Mouse (Mus musculus): ENCODE measurements around the gene Aacs.

GRCm38 (mm10) chr5:125448026-125448425, 27.6 kb upstream of the Aacs start:
- TF ChIP-seq CTCF (conservative IDR thresholded peaks at IDR 0.05; ENCODE audit: low read length) (no peak), NANOG (IDR thresholded peaks at IDR 0.05; ENCODE audit: borderline replicate concordance, low read length) (no peak), POU5F1 (IDR thresholded peaks at IDR 0.05; ENCODE audit: borderline replicate concordance, low read length) (no peak)
